Mouse (Mus musculus) megakaryocyte, embryonic 14.5 days (primary cell): ENCODE data around the gene Ddx20.

Experiments
- FLI1 ChIP-seq: IDR thresholded peaks from 2 replicates; pipeline ENCODE4 v1.6.1; 2012; ENCODE audit warnings: low read length, inconsistent platforms, mixed read lengths
- GATA1 ChIP-seq: IDR thresholded peaks from 3 replicates; pipeline ENCODE4 v1.6.1; 2012; ENCODE audit warnings: mixed read lengths, low read length, inconsistent platforms, borderline replicate concordance

GRCm38 (mm10) chr3:105680346-105680745, 7.0 kb downstream of the Ddx20 start:
- TF ChIP-seq GATA1 (no peak), FLI1 (no peak)
